Mouse (Mus musculus) yolk sac, embryonic 10.5 days (tissue): ENCODE data around the gene Srrm2.

ENCODE experiments used
- DNase-seq: peaks from one replicate; pipeline ENCODE4 v3.0.0-alpha.2; 2017; ENCODE audit warnings: low spot score

Gene Srrm2

GRCm38 (mm10) chr17:23806867-23807266 is 16.5 kb downstream of the Srrm2 start:
- no peak for DNase-seq

- no peak for DNase-seq
Observed at GRCm38 (mm10) chr17:23807918-23808317, 17.6 kb downstream of the Srrm2 start.

- DNase-seq, result no peak
Observed at GRCm38 (mm10) chr17:23815641-23816040, 25.3 kb downstream of the Srrm2 start.

GRCm38 (mm10) chr17:23818579-23818978 is 28.2 kb downstream of the Srrm2 start:
- no peak for DNase-seq

GRCm38 (mm10) chr17:23819235-23819634 is 28.9 kb downstream of the Srrm2 start:
- DNase-seq, result no peak

- no peak for DNase-seq
Observed at GRCm38 (mm10) chr17:23820731-23821130, 30.4 kb downstream of the Srrm2 start.

- DNase-seq, result no peak
Observed at GRCm38 (mm10) chr17:23822094-23822493, 31.8 kb downstream of the Srrm2 start.

GRCm38 (mm10) chr17:23823018-23823417 is 32.7 kb downstream of the Srrm2 start:
- no peak for DNase-seq

GRCm38 (mm10) chr17:23823614-23824013 is 33.3 kb downstream of the Srrm2 start:
- DNase-seq, result no peak

- no peak for DNase-seq
Observed at GRCm38 (mm10) chr17:23825591-23825990, 35.3 kb downstream of the Srrm2 start.

- no peak for DNase-seq
Observed at GRCm38 (mm10) chr17:23828271-23829001, 38.1 kb downstream of the Srrm2 start.

GRCm38 (mm10) chr17:23829064-23829619 is 38.8 kb downstream of the Srrm2 start, which contains the start of gene Elob:
Elob (minus strand) TSS chr17:23829136.
- DNase-seq, result peak; percentile 91

- DNase-seq, result no peak
Observed at GRCm38 (mm10) chr17:23831201-23831600, 40.9 kb downstream of the Srrm2 start.

GRCm38 (mm10) chr17:23836006-23836575 is 45.8 kb downstream of the Srrm2 start, which contains the start of gene Prss33:
Prss33 (minus strand) TSS chr17:23836056.
- no peak for DNase-seq

- DNase-seq, result no peak
Observed at GRCm38 (mm10) chr17:23841145-23841544, 50.8 kb downstream of the Srrm2 start.

GRCm38 (mm10) chr17:23843141-23843811 is 52.9 kb downstream of the Srrm2 start:
- no peak for DNase-seq

GRCm38 (mm10) chr17:23843812-23844273 is 53.5 kb downstream of the Srrm2 start, which contains the start of the genes Prss32 and Prss41:
Prss32 (plus strand) TSS chr17:23843855.
Prss41 (minus strand) TSS chr17:23844172.
- DNase-seq, result no peak

- no peak for DNase-seq
Observed at GRCm38 (mm10) chr17:23850028-23850427, 59.7 kb downstream of the Srrm2 start.

GRCm38 (mm10) chr17:23850853-23851749 is 60.8 kb downstream of the Srrm2 start:
- peak; percentile 42 for DNase-seq

GRCm38 (mm10) chr17:23853292-23853691 is 63.0 kb downstream of the Srrm2 start:
- DNase-seq, result no peak

- DNase-seq, result no peak
Observed at GRCm38 (mm10) chr17:23854229-23854765, 64.0 kb downstream of the Srrm2 start.
